Mouse (Mus musculus) olfactory bulb, adult 2 months (tissue): Measurements from ENCODE around the gene Kcnip4. TPM values are rescaled to one million over a fixed set of nuclear protein-coding genes. Genes with fewer than 3 reads are reported as not detected.

ENCODE experiments used
- H3K27ac ChIP-seq: fragments of 200-500 bp; 2 replicates; pipeline ENCODE4 v1.5.1; 2012; ENCODE audit warnings: low read depth, low read length; ENCODE audit not compliant: insufficient read depth
- H3K4me1 ChIP-seq: fragments of 200-500 bp; 2 replicates; pipeline ENCODE4 v1.6.1; 2012; ENCODE audit warnings: low read length; ENCODE audit not compliant: control insufficient read depth, insufficient read depth
- H3K4me3 ChIP-seq: fragments of 200-500 bp; 2 replicates; pipeline ENCODE4 v1.5.1; 2012; ENCODE audit warnings: mild to moderate bottlenecking, low read depth, low read length, moderate library complexity; ENCODE audit not compliant: insufficient read depth
- CTCF ChIP-seq: fragments of 200-500 bp; IDR thresholded peaks from 2 replicates; pipeline ENCODE4 v1.5.1; 2012; ENCODE audit warnings: low read depth, mild to moderate bottlenecking, low read length, moderate library complexity; ENCODE audit not compliant: insufficient read depth
- POLR2A ChIP-seq: fragments of 200-500 bp; IDR thresholded peaks from 2 replicates; pipeline ENCODE4 v1.6.1; 2012; ENCODE audit warnings: mild to moderate bottlenecking, low read depth, low read length, moderate library complexity; ENCODE audit not compliant: insufficient read depth
- WGBS: fragments of 180-500 bp; shearing (Covaris S2); methylation state at CpG from one replicate; pipeline ENCODE4 v1.1.7; 2018; 5-methylcytosine and 5-hydroxymethylcytosine counted together
- polyA plus RNA-seq: library from polyadenylated mRNA; stranded (reverse); fragments of >200 nt; gene quantifications from 2 replicates; pipeline ENCODE4 v1.2.4, GENCODE M21; 2012; ENCODE audit warnings: low replicate concordance; ENCODE audit not compliant: missing spikeins, insufficient read depth, insufficient read length

Gene Kcnip4
- polyA plus RNA-seq, 1 experiment, result not detected

DNA sequence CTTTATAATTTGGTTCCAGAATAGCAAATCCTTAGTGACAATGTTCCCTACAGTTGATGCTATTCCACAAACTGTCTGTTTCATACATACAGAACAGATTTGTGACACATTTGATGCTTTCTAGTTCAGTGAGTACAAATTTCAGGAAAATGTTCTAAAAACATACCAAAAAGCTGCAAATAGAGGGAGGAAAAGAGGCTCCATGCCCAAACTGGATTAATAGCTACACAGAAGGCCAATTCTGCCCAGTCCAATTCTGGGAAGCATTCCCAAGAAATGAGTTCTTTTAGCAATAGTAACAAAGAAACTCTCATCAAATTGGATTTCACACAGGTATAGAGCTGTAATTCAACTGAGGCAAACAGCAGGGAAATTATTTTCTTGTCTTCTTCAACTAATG, 806.5 kb downstream of the Kcnip4 start:
- Histone ChIP-seq H3K27ac (no peak overlapping the region), H3K4me1 (no peaks in the 10 kb centered on the region), H3K4me3 (no peak overlapping the region)
- TF ChIP-seq CTCF, result no peak

DNA sequence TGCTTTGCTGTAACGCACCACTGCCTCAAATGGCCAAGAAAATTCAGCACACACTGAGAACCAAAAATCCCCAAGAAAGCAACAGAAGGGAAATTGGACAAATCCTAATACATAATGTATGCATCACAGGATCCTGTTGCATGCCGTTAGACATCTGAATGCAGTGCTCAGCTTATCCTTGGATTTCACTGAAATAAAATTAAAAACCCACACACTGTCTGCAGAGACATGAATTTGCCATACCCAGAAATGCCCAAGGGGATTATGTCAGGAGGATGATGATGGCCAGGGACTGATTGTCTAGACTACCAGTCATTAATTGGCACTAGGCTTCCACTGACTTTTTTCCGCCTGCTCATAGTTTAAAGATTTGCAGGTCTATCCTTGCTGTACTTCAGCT, 818.7 kb downstream of the Kcnip4 start:
- no peak overlapping the region for H3K27ac ChIP-seq
- no peak for TF ChIP-seq POLR2A
- no peak for TF ChIP-seq CTCF
- H3K4me1 ChIP-seq, result no peaks in the 10 kb centered on the region
- 80% methylated on average over 3 of the region's 3 CpGs for WGBS
- no peak overlapping the region for H3K4me3 ChIP-seq

DNA sequence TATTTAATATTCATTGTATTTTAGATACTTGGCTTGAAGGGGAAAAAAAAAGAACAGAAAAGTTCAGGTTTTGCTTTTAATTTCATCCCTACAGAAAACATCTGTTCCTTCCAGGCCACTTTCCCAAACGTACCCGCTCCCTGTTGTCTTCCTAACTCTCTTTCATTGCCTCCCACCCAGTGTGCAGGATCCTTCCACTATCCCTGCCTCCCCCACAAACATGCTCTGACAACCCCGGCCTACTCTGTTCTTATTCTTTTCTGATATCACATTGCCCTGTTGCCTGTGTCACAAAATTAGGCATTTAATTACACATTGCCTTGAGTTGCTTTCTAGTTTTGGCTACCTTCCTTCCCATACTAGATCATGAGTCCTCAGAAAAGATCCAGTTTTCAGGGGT, 837.6 kb downstream of the Kcnip4 start:
- Histone ChIP-seq H3K4me1 (no peaks in the 10 kb centered on the region), H3K27ac (no peak overlapping the region), H3K4me3 (no peak overlapping the region)
- TF ChIP-seq CTCF, result no peak
- TF ChIP-seq POLR2A, result no peak
- WGBS, result 44% methylated on average over 3 of the region's 3 CpGs

DNA sequence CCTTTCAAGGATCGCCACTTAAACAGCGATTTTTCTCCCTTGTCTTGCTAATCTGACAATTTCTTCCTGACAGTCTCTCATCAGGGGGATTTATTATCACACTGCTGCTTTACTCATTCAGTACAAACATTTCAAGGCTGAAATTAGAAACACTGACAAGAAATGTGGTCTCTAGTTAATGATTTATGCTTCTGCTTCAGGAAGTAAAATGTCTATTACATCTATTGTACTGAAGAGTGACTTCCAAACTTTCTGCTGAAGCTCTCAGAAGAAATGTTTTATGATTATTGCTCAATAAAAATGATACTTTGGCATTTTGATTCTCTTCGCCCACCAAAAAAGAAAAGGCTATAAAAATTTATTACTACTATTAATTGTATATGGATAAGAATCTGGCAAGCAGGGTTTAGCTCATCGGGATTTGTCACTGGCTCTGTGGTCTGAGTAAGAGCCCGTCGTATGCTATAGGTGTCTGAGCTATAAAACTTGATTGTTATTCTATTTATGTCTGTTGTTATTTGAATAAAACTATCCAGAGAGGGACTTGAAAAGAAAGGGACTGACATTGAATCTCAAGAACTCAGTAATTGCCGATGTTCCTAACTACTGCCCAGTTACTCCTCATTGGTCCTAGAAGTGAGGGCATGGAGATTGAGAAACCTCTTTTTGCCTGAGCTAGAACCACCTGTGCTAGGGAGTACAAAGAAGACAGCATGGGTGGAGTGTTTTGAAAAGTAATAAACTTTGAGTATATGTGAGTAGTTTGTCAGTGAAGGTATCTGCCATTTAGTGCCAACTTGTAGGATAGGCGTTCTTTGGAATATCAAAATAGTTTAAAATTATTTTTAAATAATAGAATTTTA, 844.7 kb downstream of the Kcnip4 start:
- no peak overlapping the region for H3K27ac ChIP-seq
- 93% methylated on average over 8 of the region's 8 CpGs for WGBS
- no peak for TF ChIP-seq POLR2A
- no peak for TF ChIP-seq CTCF
- no peak overlapping the region for H3K4me3 ChIP-seq
- no peaks in the 10 kb centered on the region for H3K4me1 ChIP-seq

DNA sequence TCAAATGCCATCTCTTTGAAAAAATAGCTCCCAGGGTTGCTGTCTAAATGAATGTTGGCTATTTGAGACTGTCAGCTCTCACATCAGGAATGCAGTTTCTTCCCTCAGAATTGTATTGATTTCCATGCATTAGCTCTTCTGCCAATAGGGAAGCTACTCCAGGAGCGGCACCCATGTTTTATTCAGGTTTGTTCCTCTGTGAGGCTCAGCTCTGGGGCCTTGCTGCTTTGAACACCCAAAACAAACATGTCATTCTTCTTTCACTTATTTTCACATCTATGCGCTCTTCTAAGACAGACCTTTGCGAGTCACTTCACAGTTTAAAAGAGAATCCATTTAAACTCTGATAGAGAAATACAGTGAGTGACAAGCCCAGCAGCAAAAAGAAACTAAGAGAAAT, 862.2 kb downstream of the Kcnip4 start:
- no peaks in the 10 kb centered on the region for H3K4me1 ChIP-seq
- WGBS, result 87% methylated on average over 3 of the region's 3 CpGs
- no peak overlapping the region for H3K4me3 ChIP-seq
- no peak overlapping the region for H3K27ac ChIP-seq
- TF ChIP-seq POLR2A (no peak), CTCF (no peak)

DNA sequence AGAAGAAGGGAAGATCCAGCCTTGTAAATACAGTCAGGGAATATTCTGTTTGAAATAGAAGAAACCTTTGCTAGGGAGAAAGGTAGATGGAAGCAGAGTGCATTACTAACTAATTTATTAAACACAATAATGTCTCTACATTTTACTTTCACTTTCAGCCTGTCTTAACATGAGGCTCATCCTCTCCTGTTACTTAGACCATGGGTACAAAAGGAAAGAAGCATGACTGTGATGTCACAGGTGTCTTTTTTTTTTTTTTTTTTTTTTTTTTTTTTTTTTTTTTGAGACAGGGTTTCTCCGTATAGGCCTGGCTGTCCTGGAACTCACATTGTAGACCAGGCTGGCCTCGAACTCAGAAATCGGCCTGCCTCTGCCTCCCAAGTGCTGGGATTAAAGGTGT, 864.7 kb downstream of the Kcnip4 start:
- Histone ChIP-seq H3K4me1 (no peaks in the 10 kb centered on the region), H3K4me3 (no peak overlapping the region), H3K27ac (no peak overlapping the region)
- WGBS, result 89% methylated on average over 3 of the region's 3 CpGs
- TF ChIP-seq CTCF, result no peak
- TF ChIP-seq POLR2A, result no peak

DNA sequence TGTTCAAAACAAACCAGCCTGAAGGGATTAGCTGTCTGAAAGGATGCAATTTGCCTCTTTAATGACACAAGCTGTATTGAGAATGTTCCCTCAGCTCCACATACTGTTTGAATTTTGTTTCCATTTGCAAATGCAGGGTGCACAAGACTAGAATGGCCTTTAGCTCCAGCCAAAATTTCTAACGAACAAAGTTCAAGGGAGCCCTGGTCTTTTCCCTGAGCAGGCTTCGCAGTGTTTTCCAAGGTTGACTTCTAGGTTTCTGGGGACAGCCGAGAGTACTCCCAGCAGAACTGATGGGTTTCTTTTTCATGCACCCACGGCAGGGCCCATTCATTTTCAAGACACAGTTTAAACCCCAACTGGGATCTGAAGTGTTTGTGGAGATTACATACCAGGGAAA, 874.2 kb downstream of the Kcnip4 start:
- TF ChIP-seq CTCF (no peak), POLR2A (no peak)
- whole genome bisulfite sequencing, result 44% methylated on average over 4 of the region's 4 CpGs
- no peak overlapping the region for H3K4me3 ChIP-seq
- no peaks in the 10 kb centered on the region for H3K4me1 ChIP-seq
- no peak overlapping the region for H3K27ac ChIP-seq

DNA sequence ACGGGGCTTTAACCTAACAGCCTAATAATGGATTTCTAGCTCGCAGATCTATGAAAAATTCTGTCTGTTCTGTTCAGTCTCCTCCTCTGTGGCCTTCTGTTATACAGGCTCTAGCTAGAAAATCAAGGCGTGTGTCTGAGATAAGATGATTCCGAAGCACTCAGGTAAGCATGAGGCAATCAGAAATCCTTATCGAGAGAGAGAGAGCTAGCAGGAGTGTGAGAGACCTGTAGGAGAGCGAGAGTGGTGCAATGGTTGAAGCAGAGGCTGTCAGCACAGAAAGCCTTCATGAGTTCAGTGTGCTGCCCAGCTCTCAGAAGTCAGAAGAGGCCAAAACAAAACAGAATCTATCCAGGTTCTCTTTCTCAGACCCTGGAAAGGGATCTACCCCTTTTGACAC, 888.0 kb downstream of the Kcnip4 start:
- no peak overlapping the region for H3K4me3 ChIP-seq
- WGBS, result 92% methylated on average over 6 of the region's 6 CpGs
- H3K4me1 ChIP-seq, result no peaks in the 10 kb centered on the region
- H3K27ac ChIP-seq, result no peak overlapping the region
- TF ChIP-seq CTCF, result no peak

DNA sequence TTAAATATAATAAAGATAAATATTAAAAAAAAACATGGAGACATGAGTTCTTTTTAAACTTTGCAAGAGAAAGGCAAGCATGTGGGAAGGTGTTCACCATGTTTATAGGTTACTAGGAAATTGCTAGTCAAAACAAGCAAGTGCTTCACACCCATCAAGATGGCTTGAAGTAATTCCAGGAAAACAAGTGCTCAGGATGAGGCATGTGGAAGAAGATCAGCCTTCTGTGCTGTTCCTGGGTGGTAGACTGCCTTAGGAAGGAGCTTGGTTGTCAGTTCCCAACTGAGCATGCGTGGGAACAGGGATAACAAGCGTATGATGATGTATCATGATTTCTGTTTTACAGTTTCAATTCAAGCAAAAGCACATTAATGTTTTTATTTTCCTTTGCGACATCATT, 891.1 kb downstream of the Kcnip4 start:
- Histone ChIP-seq H3K4me1 (no peaks in the 10 kb centered on the region), H3K27ac (no peak overlapping the region), H3K4me3 (no peak overlapping the region)
- TF ChIP-seq CTCF, result no peak
- TF ChIP-seq POLR2A, result no peak
- WGBS, result 91% methylated on average over 3 of the region's 3 CpGs

DNA sequence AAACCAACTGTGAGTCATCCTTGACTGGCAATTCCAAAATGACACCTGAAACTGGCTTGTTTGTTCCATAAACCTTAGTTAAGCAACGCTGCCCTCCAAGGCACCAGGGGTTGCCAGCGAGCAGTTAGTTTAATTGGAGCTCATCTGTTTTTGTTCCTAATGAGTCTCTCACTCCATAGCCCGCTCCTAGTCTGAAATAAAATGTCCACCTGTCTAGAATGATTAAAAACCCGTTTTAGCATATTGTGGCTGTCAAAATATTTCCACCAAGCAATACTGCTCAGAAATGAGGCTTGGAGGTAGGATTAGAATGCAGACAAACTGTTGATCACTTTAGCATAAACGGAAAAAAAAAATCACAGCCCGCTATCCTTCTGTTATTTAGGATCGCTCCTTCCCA, 901.3 kb downstream of the Kcnip4 start:
- TF ChIP-seq POLR2A, result no peak
- TF ChIP-seq CTCF, result no peak
- 75% methylated on average over 7 of the region's 7 CpGs for WGBS
- no peak overlapping the region for H3K4me3 ChIP-seq

More for the DNA sequence above, 901.3 kb downstream of the Kcnip4 start:
- Histone ChIP-seq H3K4me1 (no peaks in the 10 kb centered on the region), H3K27ac (no peak overlapping the region)
